Mouse (Mus musculus) cerebellum, adult 8-10 months (tissue): ENCODE results near the gene Ccdc34.
A peak's percentile ranks its signal among the peaks of the same experiment; 100 is the strongest.

ENCODE experiments used
- DNase-seq: peaks from one replicate; pipeline ENCODE4 v3.0.0; 2022

The Ccdc34 gene

GRCm38 (mm10) chr2:110182795-110183486, 165.3 kb downstream of the Ccdc34 start:
- no peak for DNase-seq

GRCm38 (mm10) chr2:110184071-110184470, 166.5 kb downstream of the Ccdc34 start:
- no peak for DNase-seq

- DNase-seq = no peak
Measured at GRCm38 (mm10) chr2:110186427-110186980, 168.9 kb downstream of the Ccdc34 start.

GRCm38 (mm10) chr2:110188696-110189397, 171.2 kb downstream of the Ccdc34 start:
- no peak for DNase-seq

- no peak for DNase-seq
Measured at GRCm38 (mm10) chr2:110190416-110190815, 172.8 kb downstream of the Ccdc34 start.

- no peak for DNase-seq
Measured at GRCm38 (mm10) chr2:110191186-110191690, 173.6 kb downstream of the Ccdc34 start.

- no peak for DNase-seq
Measured at GRCm38 (mm10) chr2:110191965-110192701, 174.5 kb downstream of the Ccdc34 start.

- DNase-seq = no peak
Measured at GRCm38 (mm10) chr2:110192702-110193312, 175.2 kb downstream of the Ccdc34 start.

- no peak for DNase-seq
Measured at GRCm38 (mm10) chr2:110196551-110196950, 178.9 kb downstream of the Ccdc34 start.

GRCm38 (mm10) chr2:110199648-110200047, 182.0 kb downstream of the Ccdc34 start:
- no peak for DNase-seq

- DNase-seq = no peak
Measured at GRCm38 (mm10) chr2:110201770-110202169, 184.2 kb downstream of the Ccdc34 start.

- no peak for DNase-seq
Measured at GRCm38 (mm10) chr2:110202716-110203497, 185.3 kb downstream of the Ccdc34 start.

- DNase-seq = no peak
Measured at GRCm38 (mm10) chr2:110204169-110204568, 186.6 kb downstream of the Ccdc34 start.

GRCm38 (mm10) chr2:110204705-110205318, 187.2 kb downstream of the Ccdc34 start:
- DNase-seq = peak; percentile 68

GRCm38 (mm10) chr2:110210508-110211496, 193.2 kb downstream of the Ccdc34 start:
- no peak for DNase-seq

- no peak for DNase-seq
Measured at GRCm38 (mm10) chr2:110214278-110214677, 196.7 kb downstream of the Ccdc34 start.

GRCm38 (mm10) chr2:110214991-110215684, 197.5 kb downstream of the Ccdc34 start:
- DNase-seq = no peak

- DNase-seq = no peak
Measured at GRCm38 (mm10) chr2:110215685-110216058, 198.1 kb downstream of the Ccdc34 start.

GRCm38 (mm10) chr2:110220492-110220891, 202.9 kb downstream of the Ccdc34 start:
- no peak for DNase-seq

GRCm38 (mm10) chr2:110222793-110223192, 205.2 kb downstream of the Ccdc34 start:
- no peak for DNase-seq
